Comparison of ENCODE assay signal across 8 mouse cellular contexts in the genomic region with DNA sequence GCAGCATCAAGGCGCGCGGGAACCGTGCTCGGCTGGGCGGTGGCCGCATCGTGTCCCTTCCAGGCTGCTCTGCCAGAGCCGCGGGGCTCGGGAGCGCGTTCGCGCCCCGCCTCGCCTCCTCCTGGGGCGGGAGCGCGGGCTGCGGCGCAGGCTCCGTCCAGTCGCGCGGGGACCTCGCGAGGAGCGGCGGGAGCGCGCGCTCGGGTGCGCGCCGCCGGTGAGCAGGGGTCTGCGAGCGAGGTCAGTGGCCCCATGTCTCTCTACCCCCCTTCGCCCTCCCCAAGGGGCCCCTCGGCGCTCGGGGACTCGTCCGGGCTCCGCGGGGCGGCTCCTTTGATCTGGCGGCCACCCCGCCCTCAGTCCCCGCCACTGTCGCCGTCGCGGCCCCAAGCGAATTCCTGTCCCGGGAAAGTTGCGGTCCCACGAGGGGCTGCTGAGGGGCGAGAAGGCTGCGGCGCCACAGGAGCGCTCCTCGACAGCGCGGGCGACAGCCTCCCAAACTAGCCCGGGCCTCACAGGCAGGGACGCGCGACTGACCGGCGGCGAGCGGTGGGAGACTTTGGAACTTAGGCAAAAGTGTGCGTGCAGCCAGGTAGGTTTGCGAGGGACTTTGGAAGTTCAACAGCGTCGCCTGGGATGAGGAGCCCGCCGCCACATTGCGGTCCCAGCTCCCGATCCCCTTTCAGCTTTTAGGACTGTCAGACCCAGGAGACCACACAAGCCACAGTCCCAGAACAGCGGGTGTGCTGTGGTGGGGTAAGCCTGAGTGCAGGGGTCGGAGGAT. TPM values are rescaled to one million over a fixed set of nuclear protein-coding genes. Genes with fewer than 3 reads are reported as not detected.
DNase-seq lines count a peak whose midpoint lies in the region; ATAC-seq and TF ChIP-seq lines count a peak whose summit lies in the region.

A gene (minus strand): TSS at position 49 of the 784 bp plus-strand sequence.

- H3K9ac ChIP-seq in hindbrain, embryonic 14.5 days: peak within 1 kb of the TSS; percentile 74
- peak within 1 kb of the TSS; percentile 60 for H3K9ac ChIP-seq in liver, embryonic 11.5 days (ENCODE audit: low read depth, low read length)
- H3K9ac ChIP-seq in midbrain, postnatal 0 days (replicated peaks; ENCODE audit: low read length, poor library complexity, severe bottlenecking): peak within 1 kb of the TSS; percentile 84

- no peaks in the 10 kb centered on the region for H3K36me3 ChIP-seq in forebrain, embryonic 10.5 days (replicated peaks)
- H3K36me3 ChIP-seq in hindbrain, embryonic 14.5 days (replicated peaks; ENCODE audit: control insufficient read depth, insufficient read depth): no peaks in the 10 kb centered on the region
- no peaks in the 10 kb centered on the region for H3K36me3 ChIP-seq in liver, embryonic 11.5 days (ENCODE audit: control insufficient read depth, insufficient read depth, low read length)
- H3K36me3 ChIP-seq in midbrain, postnatal 0 days (ENCODE audit: insufficient read depth, low read length): no peaks in the 10 kb centered on the region

- CTCF ChIA-PET in Patski (lab: Charles Lee): no interaction called here

- WGBS in forebrain, embryonic 10.5 days: under 1% methylated on average over 72 of the region's 86 CpGs
- under 1% methylated on average over 66 of the region's 86 CpGs for WGBS in hindbrain, embryonic 14.5 days
- WGBS in liver, embryonic 11.5 days: under 1% methylated on average over 86 of the region's 86 CpGs
- under 1% methylated on average over 57 of the region's 86 CpGs for WGBS in midbrain, postnatal 0 days

- peak within 1 kb of the TSS; percentile 67 for H3K4me3 ChIP-seq in forebrain, embryonic 10.5 days
- H3K4me3 ChIP-seq in hindbrain, embryonic 14.5 days (replicated peaks; ENCODE audit: low read length): peak within 1 kb of the TSS; percentile 80
- peak within 1 kb of the TSS; percentile 68 for H3K4me3 ChIP-seq in liver, embryonic 11.5 days (ENCODE audit: low read depth, low read length)
- peak within 1 kb of the TSS; percentile 71 for H3K4me3 ChIP-seq in midbrain, postnatal 0 days (ENCODE audit: low read depth, low read length)

- peaks cover 4% of the 10 kb centered on the region for H3K27me3 ChIP-seq in Patski
- H3K27me3 ChIP-seq in forebrain, embryonic 10.5 days (ENCODE audit: poor library complexity, severe bottlenecking): peaks cover 46% of the 10 kb centered on the region
- H3K27me3 ChIP-seq in hindbrain, embryonic 14.5 days (ENCODE audit: control insufficient read depth, insufficient read depth, low read length): peaks cover 27% of the 10 kb centered on the region
- peaks cover 25% of the 10 kb centered on the region for H3K27me3 ChIP-seq in liver, embryonic 11.5 days (replicated peaks; ENCODE audit: control insufficient read depth, insufficient read depth, low read length)
- peaks cover 11% of the 10 kb centered on the region; the same call in 1 of the 2 replicates for H3K27me3 ChIP-seq in midbrain, postnatal 0 days (ENCODE audit: insufficient read depth, low read length)

- DNase-seq in cerebellum, adult 18-20 months: peak; percentile 26 to 53
- DNase-seq in cerebellum, adult 9-10 months: no peak
- no peak for DNase-seq in Patski (ENCODE audit: low read depth, low spot score)
- DNase-seq in forebrain, embryonic 10.5 days (ENCODE audit: extremely low spot score, low spot score): peak; percentile 47
- DNase-seq in hindbrain, embryonic 14.5 days (ENCODE audit: low spot score): peak; percentile 50
- DNase-seq in liver, embryonic 11.5 days (ENCODE audit: low spot score): peak; percentile 61
- peak; percentile 15 for DNase-seq in midbrain, postnatal 0 days (ENCODE audit: low spot score)
- no peak for DNase-seq in layer of hippocampus, postnatal 36 days

- POLR2A ChIA-PET in Patski (lab: Charles Lee): no interaction called here

- no peaks in the 10 kb centered on the region for H3K9me3 ChIP-seq in forebrain, embryonic 10.5 days
- H3K9me3 ChIP-seq in hindbrain, embryonic 14.5 days (ENCODE audit: control insufficient read depth, low read length): no peaks in the 10 kb centered on the region
- no peaks in the 10 kb centered on the region for H3K9me3 ChIP-seq in liver, embryonic 11.5 days (ENCODE audit: control insufficient read depth, low read length)
- no peaks in the 10 kb centered on the region for H3K9me3 ChIP-seq in midbrain, postnatal 0 days (ENCODE audit: low read length)

- H3K4me1 ChIP-seq in forebrain, embryonic 10.5 days: peaks cover 18% of the 10 kb centered on the region
- H3K4me1 ChIP-seq in hindbrain, embryonic 14.5 days (replicated peaks; ENCODE audit: control insufficient read depth, insufficient read depth, low read length): peaks cover 13% of the 10 kb centered on the region
- 0 out of 2 replicates have a peak, but pooled peaks cover 2% of the 10 kb centered on the region for H3K4me1 ChIP-seq in liver, embryonic 11.5 days (replicated peaks; ENCODE audit: control insufficient read depth, insufficient read depth, low read length)
- no peaks in the 10 kb centered on the region for H3K4me1 ChIP-seq in midbrain, postnatal 0 days (ENCODE audit: insufficient read depth, low read length)

- H3K27ac ChIP-seq in forebrain, embryonic 10.5 days: peak within 1 kb of the TSS; percentile 86
- no peak within 1 kb of the TSS for H3K27ac ChIP-seq in hindbrain, embryonic 14.5 days
- no peak within 1 kb of the TSS for H3K27ac ChIP-seq in liver, embryonic 11.5 days (ENCODE audit: low read depth, low read length)
- no peak within 1 kb of the TSS for H3K27ac ChIP-seq in midbrain, postnatal 0 days (ENCODE audit: low read depth, low read length)

- in situ Hi-C loops in Patski (cut with MboI; ENCODE audit: low pct_unique_long_range_greater_than_20kb): no loop called here

- ATAC-seq in Patski: peak; percentile 56
- ATAC-seq in hindbrain, embryonic 14.5 days (ENCODE audit: low FRiP score): peak; percentile 86
- peak; percentile 76 for ATAC-seq in liver, embryonic 11.5 days (replicated peaks; ENCODE audit: low FRiP score)
- ATAC-seq in midbrain, postnatal 0 days (ENCODE audit: low FRiP score): peak; percentile 83

- no peak for TF ChIP-seq CTCF in Patski (IDR thresholded peaks at IDR 0.05)
- no peak for TF ChIP-seq CTCF in midbrain, postnatal 0 days (IDR thresholded peaks at IDR 0.05)

- peak within 1 kb of the TSS; percentile 98 for H3K4me2 ChIP-seq in hindbrain, embryonic 14.5 days (replicated peaks)
- H3K4me2 ChIP-seq in liver, embryonic 11.5 days: peak within 1 kb of the TSS; percentile 98
- H3K4me2 ChIP-seq in midbrain, postnatal 0 days (ENCODE audit: low read depth, low read length, poor library complexity, severe bottlenecking): peak within 1 kb of the TSS; percentile 98

RNA-seq across cellular contexts. Expression of the gene that starts here (rescaled TPM):
- polyA plus RNA-seq in Patski (2021): 0.27 TPM
- polyA plus RNA-seq in forebrain, embryonic 10.5 days (2016; fragmentation: Nextera tagmentation; extraction: Ambion mirVana): 0.63 and 1.8 TPM in 2 replicates
- polyA plus RNA-seq in hindbrain, embryonic 14.5 days (2014; fragmentation: Nextera tagmentation; extraction: Ambion mirVana): 0.86 and 1.3 TPM in 2 replicates
- 0.23 and 0.38 TPM in 2 replicates for polyA plus RNA-seq in liver, embryonic 11.5 days (2014; fragmentation: Nextera tagmentation; extraction: Ambion mirVana)
- 1.3 and 4.0 TPM in 2 replicates for total RNA-seq in midbrain, postnatal 0 days (2014; rRNA removed)
- polyA plus RNA-seq in midbrain, postnatal 0 days (2015; fragmentation: Nextera tagmentation; extraction: Ambion mirVana): 1.3 and 1.6 TPM in 2 replicates
- under 1 TPM in 1 of 2 experiments, not detected in 1; 0.42 TPM for total RNA-seq in layer of hippocampus, postnatal 36 days (2021)

Comparison
In these comparisons a context has a peak if more than half of its experiments do, and no peak if none do; other contexts are left out.
1. DNase-seq: peak in cerebellum, adult 18-20 months (2 of 2), forebrain, embryonic 10.5 days (single experiment), hindbrain, embryonic 14.5 days (single experiment) and midbrain, postnatal 0 days (single experiment); none in cerebellum, adult 9-10 months (single experiment), Patski (single experiment) and layer of hippocampus, postnatal 36 days (0 of 2).
2. Peak in ATAC-seq in Patski; RNA of the gene not detected or under 1 TPM.
3. Peak in DNase-seq, ATAC-seq, H3K4me3 ChIP-seq, H3K9ac ChIP-seq and H3K4me2 ChIP-seq in liver, embryonic 11.5 days; RNA of the gene not detected or under 1 TPM.
4. Peak in every context shown above with its lines, with median percentiles within 50 percentile points of each other: ATAC-seq, H3K4me3 ChIP-seq, H3K4me2 ChIP-seq and H3K9ac ChIP-seq.